Comparison of ENCODE assay signal across 29 mouse cellular contexts in genomic region chr3:67711716-67712115, GRCm38 (mm10).
A peak's percentile ranks its signal among the peaks of the same experiment; 100 is the strongest.
DNase-seq lines count a peak whose midpoint lies in the region; ATAC-seq and TF ChIP-seq lines count a peak whose summit lies in the region.
"Had no signal": no experiment of that assay in that cellular context is flagged by ENCODE, and none has a peak within 500 bp of the region (broad histone marks: within the 10 kb centered on the region; RNA-seq: fewer than 3 reads in every experiment).

No protein-coding gene starts in this region.

- no peaks in the 10 kb centered on the region for H3K4me1 ChIP-seq in hindbrain, postnatal 0 days (ENCODE audit: insufficient read depth, low read length)
- H3K4me1 ChIP-seq in hindbrain, embryonic 12.5 days: no peaks in the 10 kb centered on the region
- H3K4me1 ChIP-seq in heart, embryonic 11.5 days (ENCODE audit: control insufficient read depth, insufficient read depth, low read length): no peaks in the 10 kb centered on the region
- H3K4me1 ChIP-seq: forebrain, embryonic 15.5 days; hindbrain, embryonic 13.5 days; limb, embryonic 15.5 days; midbrain, embryonic 13.5 days had no signal

- no peak for TF ChIP-seq CTCF in hindbrain, postnatal 0 days (IDR thresholded peaks at IDR 0.05; ENCODE audit: low read depth)

- H3K36me3 ChIP-seq in hindbrain, postnatal 0 days (ENCODE audit: insufficient read depth, low read length): no peaks in the 10 kb centered on the region
- H3K36me3 ChIP-seq in hindbrain, embryonic 12.5 days: no peaks in the 10 kb centered on the region
- H3K36me3 ChIP-seq in heart, embryonic 11.5 days (ENCODE audit: control insufficient read depth, insufficient read depth, low read length): no peaks in the 10 kb centered on the region
- H3K36me3 ChIP-seq: forebrain, embryonic 15.5 days; hindbrain, embryonic 13.5 days; limb, embryonic 15.5 days; midbrain, embryonic 13.5 days had no signal

- 0 out of 2 replicates have a peak overlapping the region, but pooled peaks have one; percentile 22 for H3K27ac ChIP-seq in hindbrain, postnatal 0 days
- no peak overlapping the region for H3K27ac ChIP-seq in hindbrain, embryonic 12.5 days
- no peak overlapping the region for H3K27ac ChIP-seq in heart, embryonic 11.5 days (ENCODE audit: low read depth, low read length)
- H3K27ac ChIP-seq: forebrain, embryonic 15.5 days; hindbrain, embryonic 13.5 days; layer of hippocampus, adult 2 months; left cerebral cortex, adult 2 months; limb, embryonic 15.5 days; liver, embryonic 14.5 days; macrophage; midbrain, embryonic 13.5 days; stomach, postnatal 0 days had no signal

- no peaks in the 10 kb centered on the region for H3K27me3 ChIP-seq in hindbrain, postnatal 0 days (ENCODE audit: insufficient read depth, low read length)
- no peaks in the 10 kb centered on the region for H3K27me3 ChIP-seq in hindbrain, embryonic 12.5 days
- no peaks in the 10 kb centered on the region for H3K27me3 ChIP-seq in heart, embryonic 11.5 days (ENCODE audit: control insufficient read depth, insufficient read depth, low read length)
- H3K27me3 ChIP-seq: forebrain, embryonic 15.5 days; hindbrain, embryonic 13.5 days; limb, embryonic 15.5 days; midbrain, embryonic 13.5 days had no signal

- no peak overlapping the region for H3K4me2 ChIP-seq in hindbrain, postnatal 0 days (ENCODE audit: low read depth, low read length)
- H3K4me2 ChIP-seq in hindbrain, embryonic 12.5 days (replicated peaks): no peak overlapping the region
- H3K4me2 ChIP-seq in heart, embryonic 11.5 days: no peak overlapping the region
- H3K4me2 ChIP-seq: forebrain, embryonic 15.5 days; hindbrain, embryonic 13.5 days; limb, embryonic 15.5 days; midbrain, embryonic 13.5 days had no signal

- H3K9ac ChIP-seq in hindbrain, postnatal 0 days (replicated peaks; ENCODE audit: low read length): no peak overlapping the region
- H3K9ac ChIP-seq in hindbrain, embryonic 12.5 days: no peak overlapping the region
- no peak overlapping the region for H3K9ac ChIP-seq in heart, embryonic 11.5 days (ENCODE audit: low read depth, low read length)
- H3K9ac ChIP-seq: forebrain, embryonic 15.5 days; hindbrain, embryonic 13.5 days; limb, embryonic 15.5 days; liver, embryonic 14.5 days; midbrain, embryonic 13.5 days had no signal

- DNase-seq in hindbrain, postnatal 0 days (ENCODE audit: low spot score): peak; percentile 70
- peak; percentile 18 for DNase-seq in cerebellum, adult 11-12 months
- DNase-seq in cerebellum, adult 8-10 months: peak; percentile 6
- peak; percentile 50 to 63 for DNase-seq in cerebellum, postnatal 25 days
- no peak for DNase-seq in heart, postnatal 14 days
- DNase-seq in testis, postnatal 10 days (ENCODE audit: low spot score): no peak
- DNase-seq: adrenal gland, postnatal 25 days; B cell, adult 2 months; gastrocnemius, postnatal 10 days; kidney, adult 11 months; kidney, postnatal 36 days; lung, adult 2 months; lung, postnatal 10 days; right cerebral cortex, adult 18-20 months; right cerebral cortex, postnatal 4 days; thymus, adult 2 months; thymus, postnatal 4 days had no signal

- WGBS in hindbrain, postnatal 0 days: 60% methylated on average over 2 of the region's 2 CpGs
- WGBS in hindbrain, embryonic 12.5 days: 69% methylated on average over 2 of the region's 2 CpGs
- 51% methylated on average over 2 of the region's 2 CpGs for WGBS in heart, embryonic 11.5 days (ENCODE audit: insufficient replicate concordance)

- H3K4me3 ChIP-seq in hindbrain, postnatal 0 days (ENCODE audit: low read length): no peak overlapping the region
- H3K4me3 ChIP-seq in hindbrain, embryonic 12.5 days: no peak overlapping the region
- H3K4me3 ChIP-seq in heart, embryonic 11.5 days (ENCODE audit: low read depth, low read length): no peak overlapping the region
- H3K4me3 ChIP-seq: forebrain, embryonic 15.5 days; hindbrain, embryonic 13.5 days; layer of hippocampus, adult 2 months; left cerebral cortex, adult 2 months; limb, embryonic 15.5 days; midbrain, embryonic 13.5 days had no signal

- intact Hi-C loops in heart, postnatal 14 days (cut with DNase I): no loop called here

- H3K9me3 ChIP-seq in hindbrain, postnatal 0 days (ENCODE audit: low read length): no peaks in the 10 kb centered on the region
- no peaks in the 10 kb centered on the region for H3K9me3 ChIP-seq in hindbrain, embryonic 12.5 days (replicated peaks)
- no peaks in the 10 kb centered on the region for H3K9me3 ChIP-seq in heart, embryonic 11.5 days (replicated peaks; ENCODE audit: control insufficient read depth, low read length)
- H3K9me3 ChIP-seq: forebrain, embryonic 15.5 days; hindbrain, embryonic 13.5 days; limb, embryonic 15.5 days; midbrain, embryonic 13.5 days had no signal

- peak; percentile 69; the same call in 1 of the 2 replicates for ATAC-seq in hindbrain, postnatal 0 days
- no peak for ATAC-seq in hindbrain, embryonic 12.5 days (ENCODE audit: low FRiP score)
- ATAC-seq in heart, embryonic 11.5 days (replicated peaks; ENCODE audit: insufficient number of reproducible peaks, low FRiP score, low TSS enrichment): no peak
- ATAC-seq: forebrain, embryonic 15.5 days; inflammation-experienced regulatory T-cells, adult 6 months; midbrain, embryonic 13.5 days had no signal

Comparison
In these comparisons a context has a peak if more than half of its experiments do, and no peak if none do; other contexts are left out.
1. DNase-seq: peak in hindbrain, postnatal 0 days (single experiment), cerebellum, adult 11-12 months (single experiment), cerebellum, adult 8-10 months (single experiment) and cerebellum, postnatal 25 days (2 of 2); none in heart, postnatal 14 days (0 of 2) and testis, postnatal 10 days (single experiment).